Mouse (Mus musculus): ENCODE measurements around the gene Hoxa5. TPM values are rescaled to one million over a fixed set of nuclear protein-coding genes. Genes with fewer than 3 reads are reported as not detected.

Gene Hoxa5
- 1.8 TPM in 1 of 2 replicates, not detected in the other for polyA plus RNA-seq (2016; fragmentation: Nextera tagmentation; extraction: Ambion mirVana)

DNA sequence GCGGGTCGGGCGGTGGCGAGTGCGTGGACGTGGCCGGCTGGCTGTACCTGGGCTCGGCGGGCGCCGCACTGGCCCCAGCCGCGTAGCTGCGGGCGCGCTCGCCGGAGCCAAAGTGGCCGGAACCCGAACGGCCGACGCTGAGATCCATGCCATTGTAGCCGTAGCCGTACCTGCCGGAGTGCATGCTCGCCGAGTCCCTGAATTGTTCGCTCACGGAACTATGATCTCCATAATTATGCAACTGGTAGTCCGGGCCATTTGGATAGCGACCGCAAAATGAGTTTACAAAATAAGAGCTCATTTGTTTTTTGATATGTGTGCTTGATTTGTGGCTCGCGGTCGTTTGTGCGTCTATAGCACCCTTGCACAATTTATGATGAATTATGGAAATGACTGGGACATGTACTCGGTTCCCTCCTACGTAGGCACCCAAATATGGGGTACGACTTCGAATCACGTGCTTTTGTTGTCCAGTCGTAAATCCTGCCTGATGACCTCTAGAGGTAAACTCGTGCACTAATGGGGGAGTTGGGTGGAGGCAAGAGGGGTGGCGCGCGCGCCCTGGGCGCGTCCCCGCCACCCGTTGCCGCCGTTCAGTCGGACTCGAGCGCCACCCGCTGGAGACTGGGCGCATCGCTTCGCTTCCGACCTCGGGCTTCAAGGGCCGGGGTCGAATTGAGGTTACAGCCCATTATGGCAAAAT is at the start of gene Hoxa5:
Gene Hoxa5, minus strand, starts transcription at position 538 of the 703 bp plus-strand sequence.
- peak within 1 kb of the TSS; percentile 45 for H3K4me3 ChIP-seq
- peak; percentile 83 for DNase-seq (ENCODE audit: low spot score)
- WGBS = under 1% methylated on average over 65 of the region's 65 CpGs
- H3K36me3 ChIP-seq = no peaks in the 10 kb centered on the region
- H3K9me3 ChIP-seq = no peaks in the 10 kb centered on the region
- peaks cover 100% of the 10 kb centered on the region for H3K27me3 ChIP-seq (ENCODE audit: insufficient read depth, poor library complexity, severe bottlenecking)
- no peak within 1 kb of the TSS for H3K27ac ChIP-seq
- H3K4me1 ChIP-seq (replicated peaks) = peaks cover 25% of the 10 kb centered on the region

- H3K9me3 ChIP-seq = no peaks in the 10 kb centered on the region
- WGBS = 2% methylated on average over 59 of the region's 59 CpGs
- H3K27me3 ChIP-seq (ENCODE audit: insufficient read depth, poor library complexity, severe bottlenecking) = peaks cover 100% of the 10 kb centered on the region
- H3K27ac ChIP-seq = no peak overlapping the region
- no peaks in the 10 kb centered on the region for H3K36me3 ChIP-seq
- peak; percentile 56 for DNase-seq (ENCODE audit: low spot score)
- peaks cover 4% of the 10 kb centered on the region; the same call in 1 of the 2 replicates for H3K4me1 ChIP-seq (replicated peaks)
- 0 out of 2 replicates have a peak overlapping the region, but pooled peaks have one; percentile 13 for H3K4me3 ChIP-seq
Observed at GRCm38 (mm10) chr6:52253511-52254500, 49.4 kb upstream of the Hoxa5 start.

DNA sequence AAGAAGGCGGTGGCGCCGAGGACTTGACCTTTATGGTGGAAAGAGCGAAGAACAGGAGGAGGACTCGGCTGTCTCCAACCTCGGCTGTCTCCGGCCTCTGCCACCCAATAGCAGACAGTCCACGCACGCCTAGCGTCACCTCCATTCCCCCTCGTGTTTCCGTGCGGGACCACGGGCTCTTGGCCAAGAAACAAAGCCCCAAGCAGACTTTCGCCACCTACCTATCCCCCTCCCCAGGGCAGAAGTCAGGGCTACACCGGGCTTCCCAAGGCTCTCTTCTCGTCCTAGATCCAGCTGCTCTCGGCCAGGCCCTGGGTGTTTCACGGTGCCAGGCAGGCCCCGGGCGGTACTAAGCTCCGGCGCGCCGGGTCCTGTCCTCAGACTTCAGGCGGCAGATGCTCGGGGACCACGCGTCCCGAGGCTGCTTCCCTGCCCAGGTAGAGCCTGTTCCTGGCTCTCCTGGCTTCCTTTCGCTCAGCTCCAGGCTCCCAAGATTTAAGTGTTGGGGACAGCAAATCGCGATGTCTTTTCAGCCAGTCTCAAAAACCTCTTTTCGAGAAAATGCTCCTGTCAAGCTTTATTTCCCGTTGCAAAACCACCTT is 48.5 kb upstream of the Hoxa5 start:
- no peak for DNase-seq (ENCODE audit: low spot score)
- H3K4me3 ChIP-seq = no peak overlapping the region
- WGBS = 3% methylated on average over 35 of the region's 35 CpGs

GRCm38 (mm10) chr6:52252016-52252774 is 47.8 kb upstream of the Hoxa5 start:
- H3K9me3 ChIP-seq = no peaks in the 10 kb centered on the region
- no peaks in the 10 kb centered on the region for H3K36me3 ChIP-seq
- DNase-seq (ENCODE audit: low spot score) = no peak
- 2% methylated on average over 24 of the region's 24 CpGs for WGBS
- H3K27me3 ChIP-seq (ENCODE audit: insufficient read depth, poor library complexity, severe bottlenecking) = peaks cover 100% of the 10 kb centered on the region
- H3K4me3 ChIP-seq = no peak overlapping the region
- H3K4me1 ChIP-seq (replicated peaks) = peaks cover 4% of the 10 kb centered on the region; the same call in 1 of the 2 replicates
- no peak overlapping the region for H3K27ac ChIP-seq

More for the DNA sequence above, 48.5 kb upstream of the Hoxa5 start:
- H3K4me1 ChIP-seq (replicated peaks) = peaks cover 4% of the 10 kb centered on the region; the same call in 1 of the 2 replicates
- no peak overlapping the region for H3K27ac ChIP-seq
- H3K9me3 ChIP-seq = no peaks in the 10 kb centered on the region
- H3K27me3 ChIP-seq (ENCODE audit: insufficient read depth, poor library complexity, severe bottlenecking) = peaks cover 100% of the 10 kb centered on the region
- no peaks in the 10 kb centered on the region for H3K36me3 ChIP-seq

GRCm38 (mm10) chr6:52251177-52251879 is 46.9 kb upstream of the Hoxa5 start:
- Histone ChIP-seq H3K9me3 (no peaks in the 10 kb centered on the region), H3K4me1 (replicated peaks) (peaks cover 7% of the 10 kb centered on the region; the same call in 1 of the 2 replicates), H3K27me3 (ENCODE audit: insufficient read depth, poor library complexity, severe bottlenecking) (peaks cover 100% of the 10 kb centered on the region), H3K36me3 (no peaks in the 10 kb centered on the region), H3K4me3 (no peak overlapping the region), H3K27ac (no peak overlapping the region)
- 9% methylated on average over 7 of the region's 7 CpGs for WGBS
- DNase-seq (ENCODE audit: low spot score) = no peak

GRCm38 (mm10) chr6:52249826-52250225 is 45.4 kb upstream of the Hoxa5 start:
- Histone ChIP-seq H3K27me3 (ENCODE audit: insufficient read depth, poor library complexity, severe bottlenecking) (peaks cover 100% of the 10 kb centered on the region), H3K9me3 (no peaks in the 10 kb centered on the region), H3K4me3 (no peak overlapping the region), H3K4me1 (replicated peaks) (peaks cover 12% of the 10 kb centered on the region; the same call in 1 of the 2 replicates), H3K27ac (no peak overlapping the region), H3K36me3 (no peaks in the 10 kb centered on the region)
- WGBS = 3% methylated on average over 4 of the region's 4 CpGs
- DNase-seq (ENCODE audit: low spot score) = no peak

DNA sequence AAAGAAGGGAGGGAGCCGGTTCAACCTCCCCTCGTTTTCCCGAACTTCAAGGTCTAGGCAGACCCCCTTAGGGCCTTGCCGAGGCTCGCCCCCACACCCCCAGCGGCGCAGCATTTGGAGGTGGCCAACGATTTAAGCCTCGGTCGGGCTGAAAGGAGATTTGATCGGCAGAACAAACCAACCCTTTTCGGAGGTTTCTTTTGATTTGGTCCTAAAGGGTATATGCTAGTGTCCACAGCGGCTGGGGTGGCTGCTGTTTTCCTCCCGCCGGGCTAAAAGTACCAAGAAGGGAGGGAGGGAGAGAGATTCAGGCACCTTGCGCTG is 45.0 kb upstream of the Hoxa5 start:
- H3K27me3 ChIP-seq (ENCODE audit: insufficient read depth, poor library complexity, severe bottlenecking) = peaks cover 100% of the 10 kb centered on the region
- DNase-seq (ENCODE audit: low spot score) = no peak
- H3K36me3 ChIP-seq = no peaks in the 10 kb centered on the region
- H3K4me1 ChIP-seq (replicated peaks) = peaks cover 12% of the 10 kb centered on the region; the same call in 1 of the 2 replicates
- H3K27ac ChIP-seq = no peak overlapping the region
- no peak overlapping the region for H3K4me3 ChIP-seq
- WGBS = under 1% methylated on average over 16 of the region's 16 CpGs
- H3K9me3 ChIP-seq = no peaks in the 10 kb centered on the region

DNA sequence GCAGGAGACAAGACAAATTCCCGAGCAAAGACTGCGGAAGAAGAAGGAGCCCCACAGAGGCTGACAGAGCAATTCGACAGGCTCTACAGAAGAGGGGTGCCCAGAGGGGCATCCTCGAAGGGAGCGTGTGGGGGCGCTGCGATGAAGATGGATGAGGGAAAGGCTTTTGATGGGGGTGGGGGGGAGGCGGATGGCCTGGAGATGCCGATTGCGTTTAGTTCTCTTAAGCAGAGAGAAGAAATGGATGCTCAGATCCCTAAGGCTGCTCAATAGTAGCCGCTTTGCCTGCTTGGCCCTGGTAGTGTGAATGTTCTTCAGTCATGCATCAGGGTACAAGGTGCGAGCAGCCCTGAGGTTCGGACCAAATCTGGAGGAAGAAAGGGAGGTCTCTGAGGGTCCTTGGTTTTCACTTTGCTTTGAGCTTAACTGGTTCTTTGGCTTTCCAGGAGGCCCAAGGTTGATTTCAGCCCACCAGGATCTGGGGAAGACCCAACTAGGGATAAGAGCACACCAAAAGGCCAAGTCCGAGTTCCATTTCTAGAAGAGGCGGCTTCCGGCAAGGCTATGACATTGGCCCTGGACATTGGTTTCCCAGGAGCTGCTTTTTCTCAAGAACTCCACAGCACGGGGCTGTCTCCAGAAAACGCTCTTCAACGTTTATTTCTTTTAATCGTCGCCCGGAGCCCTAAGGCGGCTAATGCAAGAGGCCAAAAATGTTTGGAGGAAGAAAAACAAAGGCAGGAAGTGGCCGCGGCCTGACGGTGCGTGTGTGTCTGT is 44.4 kb upstream of the Hoxa5 start:
- H3K27me3 ChIP-seq (ENCODE audit: insufficient read depth, poor library complexity, severe bottlenecking) = peaks cover 100% of the 10 kb centered on the region
- no peak overlapping the region for H3K4me3 ChIP-seq
- no peak overlapping the region for H3K27ac ChIP-seq
- H3K4me1 ChIP-seq (replicated peaks) = peaks cover 12% of the 10 kb centered on the region; the same call in 1 of the 2 replicates
- WGBS = 1% methylated on average over 27 of the region's 27 CpGs
- no peaks in the 10 kb centered on the region for H3K9me3 ChIP-seq
- H3K36me3 ChIP-seq = no peaks in the 10 kb centered on the region
- DNase-seq (ENCODE audit: low spot score) = no peak

GRCm38 (mm10) chr6:52247766-52248637 is 43.6 kb upstream of the Hoxa5 start:
- H3K27ac ChIP-seq = no peak overlapping the region
- 2% methylated on average over 23 of the region's 23 CpGs for WGBS
- no peaks in the 10 kb centered on the region for H3K36me3 ChIP-seq
- DNase-seq (ENCODE audit: low spot score) = no peak
- H3K9me3 ChIP-seq = no peaks in the 10 kb centered on the region
- peaks cover 100% of the 10 kb centered on the region for H3K27me3 ChIP-seq (ENCODE audit: insufficient read depth, poor library complexity, severe bottlenecking)
- H3K4me1 ChIP-seq (replicated peaks) = peaks cover 9% of the 10 kb centered on the region; the same call in 1 of the 2 replicates
- no peak overlapping the region for H3K4me3 ChIP-seq

- no peaks in the 10 kb centered on the region for H3K9me3 ChIP-seq
- H3K4me1 ChIP-seq (replicated peaks) = peaks cover 9% of the 10 kb centered on the region; the same call in 1 of the 2 replicates
- H3K27ac ChIP-seq = no peak overlapping the region
- H3K4me3 ChIP-seq = no peak overlapping the region
- no peak for DNase-seq (ENCODE audit: low spot score)
- no peaks in the 10 kb centered on the region for H3K36me3 ChIP-seq
- WGBS = 3% methylated on average over 3 of the region's 3 CpGs
- peaks cover 100% of the 10 kb centered on the region for H3K27me3 ChIP-seq (ENCODE audit: insufficient read depth, poor library complexity, severe bottlenecking)
Observed at GRCm38 (mm10) chr6:52246916-52247315, 42.5 kb upstream of the Hoxa5 start.
